Mouse (Mus musculus) subcutaneous adipose tissue, adult 2 months (tissue): ENCODE data around the gene Olfr1451. TPM values are rescaled to one million over a fixed set of nuclear protein-coding genes. Genes with fewer than 3 reads are reported as not detected.

Source experiments
- polyA plus RNA-seq: library from polyadenylated mRNA; depleted of rRNA; stranded (reverse); fragments of >200 nt; gene quantifications from 2 replicates; pipeline ENCODE4 v1.2.3, GENCODE M21; 2012; ENCODE audit warnings: low replicate concordance; rRNA removed

Olfr1451 gene
- not detected in 2 replicates for polyA plus RNA-seq

DNA sequence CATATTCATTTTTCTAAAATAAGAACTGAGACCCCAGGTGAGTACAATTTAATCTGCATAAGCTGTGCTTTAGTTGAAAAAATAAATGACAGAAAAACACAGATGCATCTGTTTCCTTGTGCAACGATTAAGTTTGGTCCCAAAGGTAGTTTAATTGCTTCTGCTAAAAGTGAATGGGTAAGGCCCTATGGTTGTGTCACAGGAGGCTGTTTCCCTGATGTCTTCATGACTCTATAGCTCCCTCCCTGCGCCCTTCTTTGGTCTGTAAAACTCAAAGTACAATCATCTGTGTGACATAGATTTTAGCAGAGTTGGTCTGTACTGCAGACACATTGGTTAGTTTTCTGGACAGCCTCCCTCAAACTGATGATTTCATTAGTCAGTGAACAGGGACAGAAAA is at the start of gene Olfr1451:
TSS of gene Olfr1451 (plus strand) at position 301 of the 400 bp plus-strand sequence.

DNA sequence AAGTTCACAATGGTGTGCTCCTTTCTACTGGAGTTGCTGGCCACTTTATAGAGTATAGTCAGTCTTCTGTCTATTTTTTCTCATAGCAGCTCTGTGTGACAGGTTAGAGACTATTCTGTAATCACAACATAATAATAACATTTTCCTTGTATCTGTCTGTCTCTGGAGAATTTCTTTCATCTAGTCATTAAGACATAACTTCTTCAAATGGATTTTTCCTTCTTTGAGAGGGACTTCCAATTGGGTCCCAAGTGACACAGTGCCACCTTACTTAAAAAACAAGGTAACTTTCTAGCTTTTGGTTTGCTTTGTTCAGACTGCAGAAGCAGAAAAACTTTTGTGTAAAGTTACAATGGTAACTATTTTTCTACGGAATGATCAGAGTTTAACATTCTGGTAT is 44.9 kb upstream of the Olfr1451 start, which contains the start of gene Olfr1450:
TSS of gene Olfr1450 (plus strand) at position 301 of the 400 bp plus-strand sequence.

DNA sequence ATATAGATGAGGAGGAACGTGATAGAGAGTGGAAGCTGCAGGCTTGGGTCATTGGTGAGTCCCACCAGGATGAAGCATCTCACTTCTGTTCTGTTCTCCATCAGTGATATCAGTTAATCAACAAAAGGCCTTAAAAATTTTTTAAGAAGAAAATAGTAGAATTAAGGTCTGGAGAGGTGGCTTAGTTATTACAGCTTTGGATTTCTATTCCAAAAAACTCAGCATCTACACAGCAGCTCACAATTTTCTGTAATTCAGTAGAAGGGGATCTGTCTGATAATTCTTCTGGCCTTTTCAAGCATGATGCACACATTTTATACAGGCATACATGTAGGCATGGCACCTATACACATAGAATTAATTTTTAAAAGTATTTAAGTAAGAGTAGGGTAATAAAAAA is 33.4 kb downstream of the Olfr1451 start, which contains the start of gene Olfr1453:
TSS of gene Olfr1453 (minus strand) at position 101 of the 400 bp plus-strand sequence.

Other genes starting within 250 kb of the Olfr1451 start
- gene Cntf, start 229.4 kb upstream of the Olfr1451 start, polyA plus RNA-seq: 0.66 and 0.76 TPM in 2 replicates
- 19.6 and 23.0 TPM in 2 replicates for gene Zfp91, start 198.9 kb upstream of the Olfr1451 start, polyA plus RNA-seq
- 7.1 and 8.0 TPM in 2 replicates for gene Lpxn, start 198.8 kb upstream of the Olfr1451 start, polyA plus RNA-seq
- not detected in 2 replicates for gene Gm5244, start 148.3 kb upstream of the Olfr1451 start, polyA plus RNA-seq
- not detected in 2 replicates for gene Olfr1444, start 137.7 kb upstream of the Olfr1451 start, polyA plus RNA-seq
- gene Olfr1445, start 111.2 kb upstream of the Olfr1451 start, polyA plus RNA-seq: not detected in 2 replicates
- not detected in 2 replicates for gene Olfr1446, start 101.5 kb upstream of the Olfr1451 start, polyA plus RNA-seq
- gene Olfr1447, start 91.3 kb upstream of the Olfr1451 start, polyA plus RNA-seq: not detected in 2 replicates
- not detected in 2 replicates for gene Olfr1448, start 70.6 kb upstream of the Olfr1451 start, polyA plus RNA-seq
- not detected in 2 replicates for gene Olfr1449, start 64.2 kb upstream of the Olfr1451 start, polyA plus RNA-seq
- gene Olfr1450, start 44.8 kb upstream of the Olfr1451 start, polyA plus RNA-seq: not detected in 2 replicates
- not detected in 2 replicates for gene Olfr1453, start 33.3 kb downstream of the Olfr1451 start, polyA plus RNA-seq
- gene Olfr1454, start 65.6 kb downstream of the Olfr1451 start, polyA plus RNA-seq: not detected in 2 replicates
- not detected in 2 replicates for gene Olfr1457, start 102.9 kb downstream of the Olfr1451 start, polyA plus RNA-seq
- gene Olfr1458, start 111.8 kb downstream of the Olfr1451 start, polyA plus RNA-seq: not detected in 2 replicates
- not detected in 2 replicates for gene Olfr1459, start 154.5 kb downstream of the Olfr1451 start, polyA plus RNA-seq
- gene Olfr1461, start 168.0 kb downstream of the Olfr1451 start, polyA plus RNA-seq: not detected in 2 replicates
- gene Olfr1462, start 190.7 kb downstream of the Olfr1451 start, polyA plus RNA-seq: not detected in 2 replicates
- gene Olfr1463, start 236.3 kb downstream of the Olfr1451 start, polyA plus RNA-seq: not detected in 2 replicates